Mouse (Mus musculus): ENCODE data around the gene Eln. TPM values are rescaled to one million over a fixed set of nuclear protein-coding genes. Genes with fewer than 3 reads are reported as not detected.

Eln gene
- polyA plus RNA-seq, 1 experiment from 2014 or later = 3.8 TPM

- Histone ChIP-seq H3K36me3 (ENCODE audit: control insufficient read depth, insufficient read depth, low read length) (no peaks in the 10 kb centered on the region), H3K9ac (ENCODE audit: low read length) (no peak overlapping the region; the same call in 1 of the 2 replicates), H3K4me2 (ENCODE audit: low read depth, severe bottlenecking) (peak overlapping the region; percentile 71), H3K27ac (replicated peaks; ENCODE audit: low read depth, low read length) (no peak overlapping the region), H3K9me3 (ENCODE audit: control insufficient read depth, low read length) (no peaks in the 10 kb centered on the region), H3K27me3 (ENCODE audit: control insufficient read depth, insufficient read depth, low read length) (no peaks in the 10 kb centered on the region), H3K4me3 (ENCODE audit: low read depth, low read length) (peak overlapping the region; percentile 31; the same call in 1 of the 2 replicates), H3K4me1 (ENCODE audit: control insufficient read depth, insufficient read depth, low read length) (peaks cover 16% of the 10 kb centered on the region)
- WGBS = 41% methylated on average over 6 of the region's 6 CpGs
- DNase-seq (ENCODE audit: low spot score) (peak; percentile 79), ATAC-seq (ENCODE audit: insufficient number of reproducible peaks, low FRiP score, low TSS enrichment, low read depth) (peak; percentile 32; the same call in 1 of the 2 replicates)
Measured at GRCm38 (mm10) chr5:134747947-134748618, 960 bp upstream of the Eln start.

GRCm38 (mm10) chr5:134747512-134747893, 380 bp upstream of the Eln start:
- peak overlapping the region; percentile 31 for H3K4me3 ChIP-seq (ENCODE audit: low read depth, low read length)
- no peaks in the 10 kb centered on the region for H3K9me3 ChIP-seq (ENCODE audit: control insufficient read depth, low read length)
- ATAC-seq (ENCODE audit: insufficient number of reproducible peaks, low FRiP score, low TSS enrichment, low read depth) (peak; percentile 67), DNase-seq (ENCODE audit: low spot score) (peak; percentile 58)
- H3K27me3 ChIP-seq (ENCODE audit: control insufficient read depth, insufficient read depth, low read length) = no peaks in the 10 kb centered on the region
- H3K4me1 ChIP-seq (ENCODE audit: control insufficient read depth, insufficient read depth, low read length) = peaks cover 18% of the 10 kb centered on the region
- H3K4me2 ChIP-seq (ENCODE audit: low read depth, severe bottlenecking) = peak overlapping the region; percentile 71
- H3K36me3 ChIP-seq (ENCODE audit: control insufficient read depth, insufficient read depth, low read length) = no peaks in the 10 kb centered on the region
- peak overlapping the region; percentile 49; the same call in 1 of the 2 replicates for H3K9ac ChIP-seq (ENCODE audit: low read length)
- H3K27ac ChIP-seq (replicated peaks; ENCODE audit: low read depth, low read length) = peak overlapping the region; percentile 42; the same call in 1 of the 2 replicates
- WGBS = 4% methylated on average over 7 of the region's 11 CpGs

GRCm38 (mm10) chr5:134746201-134746600, 922 bp downstream of the Eln start:
- H3K27ac ChIP-seq (replicated peaks; ENCODE audit: low read depth, low read length) = no peak overlapping the region
- WGBS = 68% methylated on average over 10 of the region's 10 CpGs
- DNase-seq (ENCODE audit: low spot score) = no peak

GRCm38 (mm10) chr5:134745801-134746200, 1.3 kb downstream of the Eln start:
- Histone ChIP-seq H3K4me2 (ENCODE audit: low read depth, severe bottlenecking) (no peak overlapping the region), H3K4me3 (ENCODE audit: low read depth, low read length) (no peak overlapping the region; the same call in 1 of the 2 replicates), H3K9ac (ENCODE audit: low read length) (no peak overlapping the region), H3K9me3 (ENCODE audit: control insufficient read depth, low read length) (no peaks in the 10 kb centered on the region), H3K36me3 (ENCODE audit: control insufficient read depth, insufficient read depth, low read length) (no peaks in the 10 kb centered on the region), H3K4me1 (ENCODE audit: control insufficient read depth, insufficient read depth, low read length) (peaks cover 21% of the 10 kb centered on the region), H3K27ac (replicated peaks; ENCODE audit: low read depth, low read length) (no peak overlapping the region), H3K27me3 (ENCODE audit: control insufficient read depth, insufficient read depth, low read length) (no peaks in the 10 kb centered on the region)
- no peak for DNase-seq (ENCODE audit: low spot score)
- WGBS = 57% methylated on average over 3 of the region's 3 CpGs
- no peak for ATAC-seq (ENCODE audit: insufficient number of reproducible peaks, low FRiP score, low TSS enrichment, low read depth)

More at GRCm38 (mm10) chr5:134746201-134746600, 922 bp downstream of the Eln start:
- H3K27me3 ChIP-seq (ENCODE audit: control insufficient read depth, insufficient read depth, low read length) = no peaks in the 10 kb centered on the region
- peak overlapping the region; percentile 71; the same call in 1 of the 2 replicates for H3K4me2 ChIP-seq (ENCODE audit: low read depth, severe bottlenecking)
- H3K9ac ChIP-seq (ENCODE audit: low read length) = no peak overlapping the region
- ATAC-seq (ENCODE audit: insufficient number of reproducible peaks, low FRiP score, low TSS enrichment, low read depth) = no peak
- H3K4me1 ChIP-seq (ENCODE audit: control insufficient read depth, insufficient read depth, low read length) = peaks cover 20% of the 10 kb centered on the region
- H3K4me3 ChIP-seq (ENCODE audit: low read depth, low read length) = no peak overlapping the region; the same call in 1 of the 2 replicates
- H3K9me3 ChIP-seq (ENCODE audit: control insufficient read depth, low read length) = no peaks in the 10 kb centered on the region
- H3K36me3 ChIP-seq (ENCODE audit: control insufficient read depth, insufficient read depth, low read length) = no peaks in the 10 kb centered on the region

GRCm38 (mm10) chr5:134745000-134745399, 2.1 kb downstream of the Eln start:
- 92% methylated on average over 3 of the region's 3 CpGs for WGBS
- Histone ChIP-seq H3K4me2 (ENCODE audit: low read depth, severe bottlenecking) (no peak overlapping the region), H3K4me1 (ENCODE audit: control insufficient read depth, insufficient read depth, low read length) (peaks cover 22% of the 10 kb centered on the region), H3K9ac (ENCODE audit: low read length) (no peak overlapping the region), H3K9me3 (ENCODE audit: control insufficient read depth, low read length) (no peaks in the 10 kb centered on the region), H3K36me3 (ENCODE audit: control insufficient read depth, insufficient read depth, low read length) (no peaks in the 10 kb centered on the region), H3K27me3 (ENCODE audit: control insufficient read depth, insufficient read depth, low read length) (no peaks in the 10 kb centered on the region), H3K4me3 (ENCODE audit: low read depth, low read length) (no peak overlapping the region), H3K27ac (replicated peaks; ENCODE audit: low read depth, low read length) (no peak overlapping the region)
- ATAC-seq (ENCODE audit: insufficient number of reproducible peaks, low FRiP score, low TSS enrichment, low read depth) = no peak
- DNase-seq (ENCODE audit: low spot score) = no peak

- no peak overlapping the region for H3K27ac ChIP-seq (replicated peaks; ENCODE audit: low read depth, low read length)
- no peaks in the 10 kb centered on the region for H3K36me3 ChIP-seq (ENCODE audit: control insufficient read depth, insufficient read depth, low read length)
- no peak overlapping the region for H3K4me2 ChIP-seq (ENCODE audit: low read depth, severe bottlenecking)
- H3K4me3 ChIP-seq (ENCODE audit: low read depth, low read length) = no peak overlapping the region
- DNase-seq (ENCODE audit: low spot score) = no peak
- ATAC-seq (ENCODE audit: insufficient number of reproducible peaks, low FRiP score, low TSS enrichment, low read depth) = no peak
- no peaks in the 10 kb centered on the region for H3K27me3 ChIP-seq (ENCODE audit: control insufficient read depth, insufficient read depth, low read length)
- 60% methylated on average over 12 of the region's 12 CpGs for WGBS
- peaks cover 22% of the 10 kb centered on the region for H3K4me1 ChIP-seq (ENCODE audit: control insufficient read depth, insufficient read depth, low read length)
- H3K9ac ChIP-seq (ENCODE audit: low read length) = no peak overlapping the region
- no peaks in the 10 kb centered on the region for H3K9me3 ChIP-seq (ENCODE audit: control insufficient read depth, low read length)
Measured at GRCm38 (mm10) chr5:134743991-134744390, 3.1 kb downstream of the Eln start.

- ATAC-seq (ENCODE audit: insufficient number of reproducible peaks, low FRiP score, low TSS enrichment, low read depth) (no peak), DNase-seq (ENCODE audit: low spot score) (peak; percentile 56)
- Histone ChIP-seq H3K4me2 (ENCODE audit: low read depth, severe bottlenecking) (no peak overlapping the region), H3K9ac (ENCODE audit: low read length) (no peak overlapping the region), H3K4me1 (ENCODE audit: control insufficient read depth, insufficient read depth, low read length) (peaks cover 15% of the 10 kb centered on the region), H3K9me3 (ENCODE audit: control insufficient read depth, low read length) (no peaks in the 10 kb centered on the region), H3K4me3 (ENCODE audit: low read depth, low read length) (no peak overlapping the region), H3K27me3 (ENCODE audit: control insufficient read depth, insufficient read depth, low read length) (no peaks in the 10 kb centered on the region), H3K36me3 (ENCODE audit: control insufficient read depth, insufficient read depth, low read length) (no peaks in the 10 kb centered on the region), H3K27ac (replicated peaks; ENCODE audit: low read depth, low read length) (no peak overlapping the region)
- WGBS = 9% methylated on average over 19 of the region's 19 CpGs
Measured at GRCm38 (mm10) chr5:134742221-134742795, 4.8 kb downstream of the Eln start.

- H3K27ac ChIP-seq (replicated peaks; ENCODE audit: low read depth, low read length) = no peak overlapping the region
- ATAC-seq (ENCODE audit: insufficient number of reproducible peaks, low FRiP score, low TSS enrichment, low read depth) (no peak), DNase-seq (ENCODE audit: low spot score) (no peak)
- peaks cover 13% of the 10 kb centered on the region for H3K4me1 ChIP-seq (ENCODE audit: control insufficient read depth, insufficient read depth, low read length)
- H3K4me3 ChIP-seq (ENCODE audit: low read depth, low read length) = no peak overlapping the region
- H3K9me3 ChIP-seq (ENCODE audit: control insufficient read depth, low read length) = no peaks in the 10 kb centered on the region
- no peak overlapping the region for H3K4me2 ChIP-seq (ENCODE audit: low read depth, severe bottlenecking)
- no peak overlapping the region for H3K9ac ChIP-seq (ENCODE audit: low read length)
- no peaks in the 10 kb centered on the region for H3K27me3 ChIP-seq (ENCODE audit: control insufficient read depth, insufficient read depth, low read length)
- H3K36me3 ChIP-seq (ENCODE audit: control insufficient read depth, insufficient read depth, low read length) = no peaks in the 10 kb centered on the region
- 54% methylated on average over 11 of the region's 11 CpGs for WGBS
Measured at GRCm38 (mm10) chr5:134740501-134741341, 6.4 kb downstream of the Eln start.

Measured in limb, embryonic 11.5 days (tissue).